Mouse (Mus musculus) G1E (cell line): Measurements from ENCODE around the gene Eps15l1. TPM values are rescaled to one million over a fixed set of nuclear protein-coding genes. Genes with fewer than 3 reads are reported as not detected.

ENCODE experiments used
- ATAC-seq: 2 replicates; pipeline ENCODE4 v1.8.0; 2016; ENCODE audit warnings: mild to moderate bottlenecking; ENCODE audit not compliant: insufficient number of reproducible peaks, poor library complexity, low FRiP score, severe bottlenecking; ENCODE audit errors: extremely low read depth
- DNase-seq: peaks from one replicate; pipeline ENCODE4 v3.0.0; 2012; ENCODE audit warnings: low spot score
- H3K27me3 ChIP-seq: 2 replicates; pipeline ENCODE4 v1.6.1; 2012; ENCODE audit warnings: mild to moderate bottlenecking, low read length, inconsistent platforms; ENCODE audit not compliant: insufficient read depth
- H3K36me3 ChIP-seq: replicated peaks from 2 replicates; pipeline ENCODE3; 2012; ENCODE audit warnings: mild to moderate bottlenecking, inconsistent platforms
- H3K4me1 ChIP-seq: 2 replicates; pipeline ENCODE4 v1.6.1; 2012; ENCODE audit warnings: low read depth, low read length, inconsistent platforms, mixed read lengths; ENCODE audit not compliant: insufficient read depth
- H3K4me3 ChIP-seq: 2 replicates; pipeline ENCODE4 v1.5.1; 2012; ENCODE audit warnings: low read depth, mild to moderate bottlenecking, inconsistent platforms, low read length, moderate library complexity, mixed read lengths
- H3K9me3 ChIP-seq: replicated peaks from 2 replicates; pipeline ENCODE4 v1.6.1; 2012; ENCODE audit warnings: inconsistent platforms
- CTCF ChIP-seq: IDR thresholded peaks from 2 replicates; pipeline ENCODE4 v1.5.1; 2012; ENCODE audit warnings: low read depth, low read length, inconsistent platforms, mixed read lengths
- GATA1 ChIP-seq: IDR thresholded peaks from 2 replicates; pipeline ENCODE4 v1.6.1; 2012; ENCODE audit warnings: borderline replicate concordance, low read length, inconsistent platforms, mixed read lengths
- GATA2 ChIP-seq: IDR thresholded peaks from 2 replicates; pipeline ENCODE4 v1.6.1; 2012; ENCODE audit warnings: low read depth, low read length, inconsistent platforms, borderline replicate concordance
- POLR2AphosphoS5 ChIP-seq: IDR thresholded peaks from 2 replicates; pipeline ENCODE4 v1.6.1; 2012; ENCODE audit warnings: low read depth, low read length, inconsistent platforms; ENCODE audit not compliant: insufficient replicate concordance
- TAL1 ChIP-seq: conservative IDR thresholded peaks from 2 replicates; pipeline ENCODE4 v1.6.1; 2012; ENCODE audit warnings: low read depth, low read length, inconsistent platforms, mixed read lengths
- polyA plus RNA-seq: library from polyadenylated mRNA; stranded (reverse); fragments of >175 nt; gene quantifications from 2 replicates; pipeline ENCODE4 v1.2.3, GENCODE M21; 2012
- total RNA-seq, 2 experiments: library from RNA; stranded (forward) in 1 of 2; stranded (reverse) in 1 of 2; fragments of 200-1000 nt in 1 of 2; fragments of >200 nt in 1 of 2; fragmentation: Nextera tagmentation in 1 of 2; gene quantifications; 2 replicates each; pipeline ENCODE4 v1.2.3; 2014 to 2017

The Eps15l1 gene
- total and polyA plus RNA-seq, 3 experiments, result 16.7 to 110 (median 37.2) TPM

DNA sequence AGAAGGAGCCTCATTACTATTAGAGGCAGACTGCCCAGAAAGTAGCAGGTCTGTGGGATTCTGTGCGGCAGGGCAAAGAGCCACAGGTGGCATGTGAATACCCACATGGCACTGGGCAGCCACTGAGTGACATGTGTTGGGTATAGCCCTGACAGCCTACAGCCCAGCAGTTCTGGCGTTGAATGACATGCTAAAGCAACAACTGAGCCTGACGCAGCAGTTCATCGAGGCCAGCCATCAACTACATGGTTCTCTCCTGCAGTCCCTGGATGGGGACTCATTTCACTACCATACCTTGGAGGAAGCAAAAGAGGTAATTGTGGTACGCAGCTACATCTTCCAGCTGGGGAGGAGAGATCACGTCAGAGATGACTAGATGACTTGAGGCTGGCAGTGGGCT lies 37.2 kb upstream of the Eps15l1 start:
- peaks cover 3% of the 10 kb centered on the region for H3K9me3 ChIP-seq
- peaks cover 13% of the 10 kb centered on the region for H3K4me1 ChIP-seq
- no peak for DNase-seq
- no peaks in the 10 kb centered on the region for H3K27me3 ChIP-seq
- TF ChIP-seq GATA2 (no peak), POLR2AphosphoS5 (peak; percentile 65; the same call in 1 of the 2 replicates)
- H3K36me3 ChIP-seq, result peaks cover 94% of the 10 kb centered on the region
- ATAC-seq, result no peak
- no peak overlapping the region for H3K4me3 ChIP-seq

DNA sequence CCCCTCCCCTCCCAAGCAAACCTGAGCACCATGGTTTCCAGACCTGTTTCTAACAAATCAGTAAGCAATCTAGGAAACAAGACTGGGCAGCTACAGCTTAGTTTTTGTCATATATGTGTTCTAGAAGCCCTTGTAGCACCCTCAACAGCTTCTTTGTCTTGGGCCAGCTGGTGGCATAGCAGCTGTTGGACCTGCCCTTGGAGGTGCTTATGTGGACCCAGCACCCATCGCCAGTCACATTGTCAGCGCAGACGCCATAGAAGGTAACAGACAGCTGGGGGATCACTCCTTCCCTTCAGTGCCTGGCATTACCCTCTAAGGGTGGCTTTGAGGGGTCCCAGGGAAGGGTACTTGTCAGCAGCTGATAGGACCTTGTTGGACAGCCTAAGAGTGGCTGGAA lies 36.5 kb upstream of the Eps15l1 start:
- DNase-seq (no peak), ATAC-seq (no peak)
- Histone ChIP-seq H3K4me3 (no peak overlapping the region), H3K27me3 (no peaks in the 10 kb centered on the region), H3K36me3 (peaks cover 94% of the 10 kb centered on the region), H3K9me3 (peaks cover 3% of the 10 kb centered on the region), H3K4me1 (peaks cover 9% of the 10 kb centered on the region; the same call in 1 of the 2 replicates)
- TF ChIP-seq GATA1, result no peak
- no peak for TF ChIP-seq CTCF
- TF ChIP-seq POLR2AphosphoS5, result no peak
- TF ChIP-seq TAL1, result no peak

DNA sequence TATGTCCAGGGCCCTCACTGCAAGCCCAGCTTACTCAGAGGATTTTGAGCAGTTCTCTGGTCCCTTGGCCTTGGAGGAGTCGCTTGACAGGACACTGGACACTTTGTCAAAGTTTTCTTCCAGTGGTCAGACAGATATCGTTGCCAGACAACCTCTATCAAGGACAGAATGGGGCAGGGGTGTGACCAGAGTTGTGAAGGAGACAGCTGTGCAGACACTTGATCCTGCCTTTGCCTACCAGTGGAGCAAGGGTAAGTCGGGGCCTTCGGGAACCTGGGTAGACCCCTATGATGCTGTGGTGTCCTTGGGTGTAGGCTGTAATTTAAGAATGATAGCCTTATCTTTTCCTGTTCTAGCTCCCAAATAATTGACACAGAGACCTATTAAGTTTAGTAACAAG lies 34.1 kb upstream of the Eps15l1 start:
- DNase-seq (no peak), ATAC-seq (no peak)
- peaks cover 3% of the 10 kb centered on the region for H3K9me3 ChIP-seq
- H3K4me3 ChIP-seq, result no peak overlapping the region
- no peaks in the 10 kb centered on the region for H3K4me1 ChIP-seq
- H3K27me3 ChIP-seq, result no peaks in the 10 kb centered on the region
- TF ChIP-seq GATA2 (no peak), CTCF (no peak), POLR2AphosphoS5 (no peak), TAL1 (no peak), GATA1 (no peak)
- peaks cover 90% of the 10 kb centered on the region for H3K36me3 ChIP-seq

DNA sequence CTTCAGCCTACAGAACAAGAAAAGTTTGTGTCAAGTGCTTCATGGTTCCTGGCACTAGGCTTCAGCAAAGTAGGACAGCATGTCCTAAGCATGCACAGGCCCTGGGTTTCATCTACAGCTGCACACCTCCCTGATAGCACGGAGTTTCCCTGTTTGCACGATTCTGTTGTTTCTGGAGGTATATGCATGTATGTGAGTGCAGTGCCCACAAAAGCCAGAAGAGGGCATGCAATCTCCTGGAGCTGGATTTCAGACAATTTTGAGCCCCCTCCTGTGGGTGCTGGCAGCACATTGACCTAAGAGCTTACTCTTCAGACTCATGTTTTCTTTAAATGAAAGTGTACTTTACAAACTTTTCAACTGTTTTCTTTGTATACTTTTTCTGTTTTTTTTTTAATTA lies 32.6 kb upstream of the Eps15l1 start:
- H3K9me3 ChIP-seq, result peaks cover 3% of the 10 kb centered on the region
- H3K27me3 ChIP-seq, result no peaks in the 10 kb centered on the region
- H3K4me1 ChIP-seq, result no peaks in the 10 kb centered on the region; the same call in 1 of the 2 replicates
- ATAC-seq, result no peak
- H3K36me3 ChIP-seq, result peaks cover 90% of the 10 kb centered on the region
- no peak overlapping the region for H3K4me3 ChIP-seq
- DNase-seq, result no peak
- no peak for TF ChIP-seq CTCF
- no peak for TF ChIP-seq GATA2
- no peak for TF ChIP-seq GATA1
- TF ChIP-seq TAL1, result no peak
- TF ChIP-seq POLR2AphosphoS5, result no peak

DNA sequence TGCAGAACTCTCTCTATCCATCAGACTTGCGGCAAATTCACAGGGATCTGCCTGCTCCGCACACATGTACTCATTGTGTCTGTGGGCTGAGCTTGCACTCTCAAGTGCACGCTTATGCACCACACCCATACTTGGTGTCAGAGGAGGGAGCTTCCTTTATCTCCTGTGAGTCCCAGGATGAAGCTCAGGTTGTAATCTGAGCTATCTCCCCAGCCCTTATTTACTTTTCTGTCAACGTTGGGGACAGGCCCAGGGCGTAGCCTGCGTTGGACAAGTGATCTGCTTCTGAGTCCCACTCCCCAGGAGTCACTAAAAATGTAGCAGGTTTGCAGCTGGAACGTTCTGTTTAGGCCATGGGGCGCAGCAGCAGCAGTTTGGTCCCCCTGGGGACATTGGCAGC lies 30.3 kb upstream of the Eps15l1 start:
- Histone ChIP-seq H3K4me3 (no peak overlapping the region), H3K9me3 (peaks cover 3% of the 10 kb centered on the region), H3K4me1 (peaks cover 12% of the 10 kb centered on the region), H3K36me3 (peaks cover 86% of the 10 kb centered on the region), H3K27me3 (no peaks in the 10 kb centered on the region)
- DNase-seq, result no peak
- no peak for TF ChIP-seq CTCF
- no peak for TF ChIP-seq TAL1
- no peak for TF ChIP-seq POLR2AphosphoS5
- TF ChIP-seq GATA2, result no peak
- TF ChIP-seq GATA1, result no peak
- ATAC-seq, result no peak

DNA sequence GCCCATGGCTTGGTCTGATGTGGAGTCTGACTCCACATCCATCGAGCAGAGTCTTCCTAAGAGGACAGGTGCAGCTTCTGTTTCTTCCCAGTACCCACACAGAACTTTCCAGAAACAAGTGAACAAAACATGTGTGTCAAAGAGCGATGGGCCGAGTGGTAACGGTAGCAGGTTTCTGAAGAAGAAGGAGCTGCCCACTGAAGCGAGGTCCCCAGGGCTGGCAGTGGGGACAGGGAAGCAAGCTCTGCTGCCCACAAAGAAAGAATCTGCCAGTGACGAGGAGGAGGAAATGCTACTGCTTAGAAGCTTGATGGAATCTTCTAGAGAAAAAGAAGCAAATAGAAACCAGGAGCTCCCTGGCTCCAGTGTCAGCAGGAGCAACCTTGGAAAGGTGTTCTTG lies 23.8 kb upstream of the Eps15l1 start:
- Histone ChIP-seq H3K36me3 (peaks cover 45% of the 10 kb centered on the region), H3K27me3 (0 out of 2 replicates have a peak, but pooled peaks cover 3% of the 10 kb centered on the region), H3K4me1 (peaks cover 43% of the 10 kb centered on the region), H3K9me3 (no peaks in the 10 kb centered on the region), H3K4me3 (peak overlapping the region; percentile 55; the same call in 1 of the 2 replicates)
- ATAC-seq (no peak), DNase-seq (no peak)
- TF ChIP-seq TAL1 (no peak), GATA1 (no peak), POLR2AphosphoS5 (no peak), CTCF (no peak), GATA2 (no peak)

DNA sequence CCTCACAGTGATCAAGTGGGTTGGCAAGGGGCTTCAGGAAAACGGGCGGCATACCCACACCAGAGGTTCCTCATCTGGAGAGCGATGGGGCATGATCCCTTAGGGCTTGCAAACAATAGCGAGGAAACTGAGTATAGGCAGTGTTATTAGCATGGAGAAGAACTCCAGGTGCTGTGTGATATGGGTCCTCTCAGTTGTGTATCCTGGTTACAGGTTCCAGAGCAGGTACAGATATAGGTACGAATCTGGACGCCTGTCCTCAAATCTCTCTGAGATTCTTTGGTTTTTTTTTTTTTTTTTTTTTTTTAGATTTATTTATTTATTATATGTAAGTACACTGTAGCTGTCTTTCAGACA lies 22.7 kb upstream of the Eps15l1 start:
- ATAC-seq, result peak; percentile 18; the same call in 1 of the 2 replicates

More for the DNA sequence above, 22.7 kb upstream of the Eps15l1 start:
- DNase-seq, result no peak
- TF ChIP-seq CTCF (no peak), GATA2 (no peak), TAL1 (no peak)
- H3K4me3 ChIP-seq, result peak overlapping the region; percentile 74
- H3K9me3 ChIP-seq, result no peaks in the 10 kb centered on the region
- H3K27me3 ChIP-seq, result 0 out of 2 replicates have a peak, but pooled peaks cover 3% of the 10 kb centered on the region
- peaks cover 43% of the 10 kb centered on the region for H3K4me1 ChIP-seq
- H3K36me3 ChIP-seq, result peaks cover 34% of the 10 kb centered on the region
